Mouse (Mus musculus) layer of hippocampus, adult 18-20 months (tissue): ENCODE data around the gene Mapk1ip1. TPM values are rescaled to one million over a fixed set of nuclear protein-coding genes. Genes with fewer than 3 reads are reported as not detected.

Source experiments
- DNase-seq, 2 experiments: peaks; one replicate each; pipeline ENCODE4 v3.0.0; 2022; ENCODE audit warnings: low spot score in 2 of 2
- total RNA-seq, 2 experiments: library from RNA; stranded (reverse); gene quantifications; 2 replicates each; pipeline ENCODE4 v1.2.3; 2021

Mapk1ip1 gene
- total RNA-seq, 2 experiments from 2014 or later: 40.7 to 41.7 TPM

GRCm38 (mm10) chr7:138841436-138842151, 4.5 kb downstream of the Mapk1ip1 start:
- DNase-seq: no peak

GRCm38 (mm10) chr7:138840594-138841021, 5.5 kb downstream of the Mapk1ip1 start:
- DNase-seq: peak; percentile 78 to 93

GRCm38 (mm10) chr7:138835028-138835427, 11.0 kb downstream of the Mapk1ip1 start:
- no peak for DNase-seq

GRCm38 (mm10) chr7:138827812-138828211, 18.3 kb downstream of the Mapk1ip1 start:
- DNase-seq: peak; percentile 40 to 76

- DNase-seq: no peak
Observed at GRCm38 (mm10) chr7:138824995-138825756, 20.9 kb downstream of the Mapk1ip1 start.

- no peak for DNase-seq
Observed at GRCm38 (mm10) chr7:138824423-138824822, 21.6 kb downstream of the Mapk1ip1 start.

GRCm38 (mm10) chr7:138818314-138818713, 27.8 kb downstream of the Mapk1ip1 start:
- DNase-seq: no peak

GRCm38 (mm10) chr7:138813213-138813875, 32.7 kb downstream of the Mapk1ip1 start:
- no peak for DNase-seq

- DNase-seq: no peak
Observed at GRCm38 (mm10) chr7:138807146-138807545, 38.9 kb downstream of the Mapk1ip1 start.

- DNase-seq: no peak
Observed at GRCm38 (mm10) chr7:138803386-138803785, 42.7 kb downstream of the Mapk1ip1 start.

- peak; percentile 13 to 52 for DNase-seq
Observed at GRCm38 (mm10) chr7:138788109-138788508, 58.0 kb downstream of the Mapk1ip1 start.

Other genes starting within 250 kb of the Mapk1ip1 start
- 10 to 100 TPM; 63.0 to 64.0 TPM for gene Ppp2r2d, start 194 bp downstream of the Mapk1ip1 start, total RNA-seq
- 100 to 1,000 TPM; 103 to 113 TPM for gene Bnip3, start 63.2 kb upstream of the Mapk1ip1 start, total RNA-seq
- 10 to 100 TPM; 46.4 to 47.8 TPM for gene Jakmip3, start 94.5 kb upstream of the Mapk1ip1 start, total RNA-seq
- 10 to 100 TPM; 43.9 to 44.7 TPM for gene Dpysl4, start 239.7 kb upstream of the Mapk1ip1 start, total RNA-seq